Comparison of ENCODE assay signal across 15 mouse cellular contexts in the genomic region with DNA sequence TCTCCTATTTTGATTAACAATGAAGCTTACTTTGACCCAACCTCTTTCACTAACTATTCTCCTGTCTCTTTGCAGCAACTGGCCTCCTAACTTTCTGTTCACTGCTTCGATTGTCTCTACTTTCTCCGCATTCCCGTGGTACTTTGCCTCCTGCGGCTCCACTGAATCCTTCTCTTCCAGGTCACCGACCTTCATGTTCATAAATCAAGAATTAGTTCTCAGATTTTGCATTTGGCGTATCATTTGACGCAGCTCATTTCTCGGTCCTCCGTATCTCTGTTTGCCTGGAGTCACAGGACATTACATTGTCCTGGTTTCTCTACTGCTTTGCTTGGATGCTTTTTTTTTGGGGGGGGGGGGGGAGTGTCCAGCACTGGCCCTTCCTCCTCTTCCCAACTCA.
"Had no signal": no experiment of that assay in that cellular context is flagged by ENCODE, and none has a peak within 500 bp of the region (broad histone marks: within the 10 kb centered on the region; RNA-seq: fewer than 3 reads in every experiment).

No protein-coding gene starts in this region.

- H3K9me3 ChIP-seq: kidney, embryonic 15.5 days; limb, embryonic 15.5 days; liver, embryonic 12.5 days; neural tube, embryonic 13.5 days had no signal

- H3K4me3 ChIP-seq: kidney, embryonic 15.5 days; limb, embryonic 15.5 days; liver, embryonic 12.5 days; neural tube, embryonic 13.5 days had no signal

- H3K4me2 ChIP-seq: kidney, embryonic 15.5 days; limb, embryonic 15.5 days; liver, embryonic 12.5 days; lung, embryonic 14.5 days; neural tube, embryonic 13.5 days had no signal

- H3K9ac ChIP-seq: kidney, embryonic 15.5 days; limb, embryonic 15.5 days; liver, embryonic 12.5 days; lung, embryonic 14.5 days; neural tube, embryonic 13.5 days had no signal

- DNase-seq: kidney, adult 2 months; kidney, postnatal 14 days; layer of hippocampus, postnatal 36 days; lung, embryonic 14.5 days; lung, postnatal 10 days; lung, postnatal 4 days; midbrain, embryonic 14.5 days; thymus, adult 2 months; thymus, postnatal 25 days had no signal

- H3K27ac ChIP-seq: kidney, embryonic 15.5 days; limb, embryonic 15.5 days; liver, embryonic 12.5 days; neural tube, embryonic 13.5 days; stomach, postnatal 0 days had no signal

- H3K27me3 ChIP-seq: kidney, embryonic 15.5 days; limb, embryonic 15.5 days; liver, embryonic 12.5 days; neural tube, embryonic 13.5 days had no signal

- H3K4me1 ChIP-seq: kidney, embryonic 15.5 days; limb, embryonic 15.5 days; liver, embryonic 12.5 days; neural tube, embryonic 13.5 days had no signal

- ATAC-seq: inflammation-experienced regulatory T-cells, adult 6 months; liver, embryonic 12.5 days had no signal

- H3K36me3 ChIP-seq: kidney, embryonic 15.5 days; limb, embryonic 15.5 days; liver, embryonic 12.5 days; neural tube, embryonic 13.5 days had no signal
